ENCODE assay signal across 10 mouse cellular contexts in genomic region chr7:117021716-117022115, GRCm38 (mm10).
A peak's percentile ranks its signal among the peaks of the same experiment; 100 is the strongest.
DNase-seq lines count a peak whose midpoint lies in the region; ATAC-seq lines count a peak whose summit lies in the region.
"Had no signal": no experiment of that assay in that cellular context is flagged by ENCODE, and none has a peak within 500 bp of the region (broad histone marks: within the 10 kb centered on the region; RNA-seq: fewer than 3 reads in every experiment).

No protein-coding gene starts in this region.

- 69% methylated on average over 4 of the region's 4 CpGs for WGBS in hindbrain, embryonic 10.5 days
- 60% methylated on average over 4 of the region's 4 CpGs for WGBS in hindbrain, embryonic 16.5 days

- DNase-seq in hindbrain, embryonic 10.5 days (ENCODE audit: low spot score), result peak; percentile 41
- DNase-seq in 416B (ENCODE audit: low read depth), result peak; percentile 32
- peak; percentile 10 for DNase-seq in adrenal gland, adult 2 months
- DNase-seq in kidney, postnatal 36 days, result peak; percentile 39 to 66
- DNase-seq in layer of hippocampus, postnatal 36 days, result no peak
- no peak for DNase-seq in layer of hippocampus, postnatal 14 days (ENCODE audit: low spot score in 2 of 2)

- no peak overlapping the region for H3K27ac ChIP-seq in hindbrain, embryonic 10.5 days
- no peak overlapping the region for H3K27ac ChIP-seq in hindbrain, embryonic 16.5 days (ENCODE audit: low read depth, low read length)
- H3K27ac ChIP-seq: embryonic facial prominence, embryonic 15.5 days; intestine, embryonic 15.5 days had no signal

- H3K4me1 ChIP-seq in hindbrain, embryonic 10.5 days (replicated peaks), result no peaks in the 10 kb centered on the region
- no peaks in the 10 kb centered on the region for H3K4me1 ChIP-seq in hindbrain, embryonic 16.5 days (ENCODE audit: control insufficient read depth, insufficient read depth, low read depth, low read length)
- H3K4me1 ChIP-seq: embryonic facial prominence, embryonic 15.5 days; intestine, embryonic 15.5 days had no signal

- no peak for ATAC-seq in hindbrain, embryonic 16.5 days
- ATAC-seq in frontal cortex, adult (ENCODE audit: low TSS enrichment), result no peak
- ATAC-seq: intestine, embryonic 15.5 days had no signal

- H3K9me3 ChIP-seq in hindbrain, embryonic 10.5 days, result no peaks in the 10 kb centered on the region
- H3K9me3 ChIP-seq in hindbrain, embryonic 16.5 days (ENCODE audit: control insufficient read depth, low read length), result no peaks in the 10 kb centered on the region
- H3K9me3 ChIP-seq: embryonic facial prominence, embryonic 15.5 days; intestine, embryonic 15.5 days had no signal

- no peak overlapping the region for H3K9ac ChIP-seq in hindbrain, embryonic 16.5 days (ENCODE audit: low read depth, low read length)
- H3K9ac ChIP-seq: embryonic facial prominence, embryonic 15.5 days; intestine, embryonic 15.5 days had no signal

- no peak overlapping the region for H3K4me2 ChIP-seq in hindbrain, embryonic 16.5 days (ENCODE audit: low read length)
- H3K4me2 ChIP-seq: embryonic facial prominence, embryonic 15.5 days; intestine, embryonic 15.5 days had no signal

- no peaks in the 10 kb centered on the region for H3K27me3 ChIP-seq in hindbrain, embryonic 10.5 days (ENCODE audit: insufficient read depth, poor library complexity, severe bottlenecking)
- H3K27me3 ChIP-seq in hindbrain, embryonic 16.5 days (replicated peaks; ENCODE audit: control insufficient read depth, insufficient read depth, low read length), result no peaks in the 10 kb centered on the region
- H3K27me3 ChIP-seq: embryonic facial prominence, embryonic 15.5 days; intestine, embryonic 15.5 days had no signal

- no peak overlapping the region for H3K4me3 ChIP-seq in hindbrain, embryonic 10.5 days
- H3K4me3 ChIP-seq in hindbrain, embryonic 16.5 days (ENCODE audit: low read length), result no peak overlapping the region
- H3K4me3 ChIP-seq: embryonic facial prominence, embryonic 15.5 days; intestine, embryonic 15.5 days had no signal

- no peaks in the 10 kb centered on the region for H3K36me3 ChIP-seq in hindbrain, embryonic 10.5 days
- no peaks in the 10 kb centered on the region for H3K36me3 ChIP-seq in hindbrain, embryonic 16.5 days (ENCODE audit: control insufficient read depth, insufficient read depth, low read length)
- H3K36me3 ChIP-seq: embryonic facial prominence, embryonic 15.5 days; intestine, embryonic 15.5 days had no signal

Comparison
In these comparisons a context has a peak if more than half of its experiments do, and no peak if none do; other contexts are left out.
1. DNase-seq: peak in hindbrain, embryonic 10.5 days (single experiment), 416B (single experiment), adrenal gland, adult 2 months (single experiment) and kidney, postnatal 36 days (2 of 2); none in layer of hippocampus, postnatal 36 days (0 of 2) and layer of hippocampus, postnatal 14 days (0 of 2).